Mouse (Mus musculus) ES-Bruce4 (cell line): ENCODE results near the gene Lhcgr. TPM values are rescaled to one million over a fixed set of nuclear protein-coding genes. Genes with fewer than 3 reads are reported as not detected.

Experiments used
- H3K27ac ChIP-seq: 2 replicates; pipeline ENCODE4 v1.5.1; 2012; ENCODE audit warnings: low read length, inconsistent platforms; ENCODE audit not compliant: insufficient read depth
- H3K27me3 ChIP-seq: 2 replicates; pipeline ENCODE4 v1.6.1; 2012; ENCODE audit warnings: mild to moderate bottlenecking, low read length, inconsistent platforms; ENCODE audit not compliant: control insufficient read depth, poor library complexity, insufficient read depth, severe bottlenecking
- H3K36me3 ChIP-seq: 2 replicates; pipeline ENCODE4 v1.6.1; 2012; ENCODE audit warnings: inconsistent platforms, mild to moderate bottlenecking, low read length, moderate library complexity; ENCODE audit not compliant: control insufficient read depth, poor library complexity, insufficient read depth, severe bottlenecking
- H3K4me1 ChIP-seq: one replicate; pipeline ENCODE4 v1.8.1; 2011; ENCODE audit warnings: low read length; ENCODE audit not compliant: control insufficient read depth, insufficient read depth
- H3K4me3 ChIP-seq: 2 replicates; pipeline ENCODE4 v1.5.1; 2011; ENCODE audit warnings: low read depth, mild to moderate bottlenecking, low read length
- H3K9ac ChIP-seq: 2 replicates; pipeline ENCODE4 v1.6.1; 2012; ENCODE audit warnings: low read depth, mild to moderate bottlenecking, inconsistent platforms; ENCODE audit not compliant: poor library complexity, severe bottlenecking
- H3K9me3 ChIP-seq: replicated peaks from 2 replicates; pipeline ENCODE4 v1.6.1; 2012; ENCODE audit warnings: mild to moderate bottlenecking, low read length, inconsistent platforms; ENCODE audit not compliant: control insufficient read depth, poor library complexity, insufficient read depth, severe bottlenecking
- CTCF ChIP-seq: IDR thresholded peaks from one replicate; pipeline ENCODE4 v1.8.1; 2011; ENCODE audit warnings: low read depth, low read length
- EP300 ChIP-seq: IDR thresholded peaks from 2 replicates; pipeline ENCODE4 v1.6.1; 2011; ENCODE audit warnings: low read depth, low read length; ENCODE audit not compliant: insufficient read depth
- POLR2A ChIP-seq: IDR thresholded peaks from one replicate; pipeline ENCODE4 v1.8.1; 2011; ENCODE audit warnings: low read length; ENCODE audit not compliant: insufficient read depth
- polyA plus RNA-seq: library from polyadenylated mRNA; stranded (reverse); fragments of >200 nt; gene quantifications from 2 replicates; pipeline ENCODE4 v1.2.4, GENCODE M21; 2011; ENCODE audit warnings: low read depth; ENCODE audit not compliant: missing spikeins, insufficient read depth, insufficient read length

Gene Lhcgr
- polyA plus RNA-seq, 1 experiment = 0.12 TPM

DNA sequence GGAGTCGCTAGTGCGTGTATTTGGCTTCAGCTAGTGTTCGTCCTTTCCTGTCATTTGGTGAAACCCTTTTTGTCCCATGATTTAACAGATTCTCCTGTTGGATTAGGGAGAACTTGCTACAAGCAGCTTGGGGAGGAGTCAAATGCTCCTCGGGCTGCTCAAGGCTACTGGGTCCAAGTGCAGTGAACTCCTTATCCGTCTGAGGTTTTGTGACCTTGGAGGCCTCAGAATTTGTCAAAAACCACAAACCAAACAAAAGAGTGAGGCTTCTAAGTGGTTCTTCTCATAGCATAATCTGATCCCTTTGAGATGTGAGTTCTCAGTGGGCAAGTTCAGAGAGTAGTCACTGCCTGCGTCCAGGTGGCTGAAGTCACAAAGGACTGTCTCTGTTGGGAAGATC lies 36.0 kb downstream of the Lhcgr start:
- Histone ChIP-seq H3K9me3 (no peaks in the 10 kb centered on the region), H3K36me3 (no peaks in the 10 kb centered on the region), H3K4me3 (no peak overlapping the region), H3K27me3 (no peaks in the 10 kb centered on the region), H3K9ac (no peak overlapping the region), H3K4me1 (peaks cover 3% of the 10 kb centered on the region), H3K27ac (no peak overlapping the region)
- TF ChIP-seq CTCF (no peak), POLR2A (no peak), EP300 (no peak)

DNA sequence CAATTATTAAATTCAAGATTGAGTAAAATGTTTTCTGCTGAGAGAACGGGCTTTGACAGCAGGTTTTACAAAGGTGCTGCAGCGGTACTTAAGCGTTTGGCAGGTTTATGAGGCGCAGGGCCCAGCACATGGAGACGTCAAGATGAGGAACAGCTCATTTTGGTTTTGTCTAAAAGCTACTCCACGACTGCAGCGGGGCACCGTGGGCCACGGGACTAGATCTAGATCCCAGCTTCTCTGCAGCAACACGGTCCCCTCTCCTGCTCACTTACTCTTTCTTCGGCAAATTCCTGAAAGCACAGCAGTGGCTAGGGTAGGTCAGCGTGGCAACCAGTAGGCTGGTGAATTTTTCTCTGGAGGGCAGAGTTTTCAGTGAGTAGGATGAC lies 38.3 kb downstream of the Lhcgr start:
- TF ChIP-seq POLR2A (no peak), CTCF (no peak), EP300 (no peak)
- Histone ChIP-seq H3K27me3 (no peaks in the 10 kb centered on the region), H3K4me3 (no peak overlapping the region), H3K27ac (no peak overlapping the region), H3K9me3 (no peaks in the 10 kb centered on the region), H3K9ac (no peak overlapping the region), H3K36me3 (no peaks in the 10 kb centered on the region), H3K4me1 (peaks cover 3% of the 10 kb centered on the region)

DNA sequence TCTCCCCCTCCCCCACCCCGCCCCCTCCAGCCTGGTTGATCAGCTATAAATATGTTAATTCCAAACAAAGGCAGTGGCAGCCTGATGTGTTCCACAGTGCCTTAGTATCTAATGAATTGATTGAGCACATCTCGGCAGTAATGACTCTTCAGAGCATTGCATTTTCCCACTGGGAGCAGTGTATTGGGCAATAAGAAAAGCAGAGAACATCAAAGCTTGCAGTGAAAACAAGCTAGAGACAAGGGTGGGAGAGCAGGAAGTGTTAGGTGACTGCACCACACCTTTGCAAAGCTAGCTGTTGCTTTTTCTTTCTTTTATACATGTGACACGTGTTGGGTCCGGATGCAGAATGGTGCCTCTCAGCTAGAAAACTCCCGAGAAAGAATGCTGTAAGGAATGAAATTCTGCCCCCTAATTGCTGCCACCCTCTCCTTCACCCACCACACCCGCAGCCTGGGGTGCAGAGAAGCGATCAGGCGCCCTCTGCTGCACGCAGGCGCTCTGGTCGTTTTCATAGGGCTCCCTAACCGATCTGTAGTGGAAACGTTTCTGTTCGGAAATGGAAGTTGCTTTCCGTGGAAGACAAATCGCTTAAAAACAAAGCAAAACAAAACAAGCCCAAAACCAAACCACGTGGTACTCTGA lies 38.8 kb downstream of the Lhcgr start:
- H3K4me3 ChIP-seq = no peak overlapping the region
- no peak overlapping the region for H3K9ac ChIP-seq
- TF ChIP-seq CTCF (peak; percentile 73), POLR2A (no peak)
- peaks cover 3% of the 10 kb centered on the region for H3K4me1 ChIP-seq
- H3K9me3 ChIP-seq = no peaks in the 10 kb centered on the region
- no peaks in the 10 kb centered on the region for H3K36me3 ChIP-seq
- no peak overlapping the region for H3K27ac ChIP-seq
- no peaks in the 10 kb centered on the region for H3K27me3 ChIP-seq

GRCm38 (mm10) chr17:88749646-88750045 lies 42.1 kb downstream of the Lhcgr start:
- H3K9me3 ChIP-seq = no peaks in the 10 kb centered on the region
- H3K4me1 ChIP-seq = peaks cover 3% of the 10 kb centered on the region
- H3K4me3 ChIP-seq = no peak overlapping the region
- no peaks in the 10 kb centered on the region for H3K36me3 ChIP-seq
- TF ChIP-seq POLR2A (no peak), EP300 (no peak), CTCF (no peak)
- H3K27me3 ChIP-seq = no peaks in the 10 kb centered on the region
- H3K27ac ChIP-seq = no peak overlapping the region
- no peak overlapping the region for H3K9ac ChIP-seq

- Histone ChIP-seq H3K9ac (no peak overlapping the region), H3K36me3 (no peaks in the 10 kb centered on the region), H3K9me3 (no peaks in the 10 kb centered on the region), H3K27ac (peak overlapping the region; percentile 36; the same call in 1 of the 2 replicates), H3K4me3 (no peak overlapping the region), H3K27me3 (no peaks in the 10 kb centered on the region), H3K4me1 (peaks cover 6% of the 10 kb centered on the region)
- no peak for TF ChIP-seq POLR2A
- peak; percentile 34; the same call in 1 of the 2 replicates for TF ChIP-seq EP300
- no peak for TF ChIP-seq CTCF
These were observed 85.5 kb downstream of the Lhcgr start for GRCm38 (mm10) chr17:88706231-88706649.

- no peak overlapping the region for H3K27ac ChIP-seq
- no peaks in the 10 kb centered on the region for H3K27me3 ChIP-seq
- H3K9ac ChIP-seq = no peak overlapping the region
- TF ChIP-seq POLR2A = no peak
- no peak for TF ChIP-seq EP300
- no peak for TF ChIP-seq CTCF
- no peaks in the 10 kb centered on the region for H3K9me3 ChIP-seq
- H3K4me3 ChIP-seq = no peak overlapping the region
- H3K4me1 ChIP-seq = peaks cover 6% of the 10 kb centered on the region
- no peaks in the 10 kb centered on the region for H3K36me3 ChIP-seq
These were observed 88.7 kb downstream of the Lhcgr start for GRCm38 (mm10) chr17:88703112-88703511.
